Mouse (Mus musculus) stomach, postnatal 0 days (tissue): ENCODE measurements around the gene Lrp1.

Experiments
- CTCF ChIP-seq: IDR thresholded peaks from 2 replicates; pipeline ENCODE4 v1.5.1; 2016; ENCODE audit warnings: antibody characterized with exemption, low read depth, mild to moderate bottlenecking, moderate library complexity
- EP300 ChIP-seq: optimal IDR thresholded peaks from 2 replicates; pipeline ENCODE3; 2016; ENCODE audit warnings: antibody characterized with exemption

GRCm38 (mm10) chr10:127669170-127669569 is 48.2 kb upstream of the Lrp1 start:
- TF ChIP-seq CTCF (no peak), EP300 (no peak)
